Mouse (Mus musculus) urinary bladder, postnatal 10 days (tissue): ENCODE results near the gene Spsb4.

Experiments used
- DNase-seq: peaks from one replicate; pipeline ENCODE4 v3.0.0; 2022; ENCODE audit warnings: low spot score

The Spsb4 gene

GRCm38 (mm10) chr9:96899004-96899403 lies 119.6 kb downstream of the Spsb4 start:
- no peak for DNase-seq

GRCm38 (mm10) chr9:96896690-96897089 lies 122.0 kb downstream of the Spsb4 start:
- DNase-seq = no peak

GRCm38 (mm10) chr9:96893582-96893981 lies 125.1 kb downstream of the Spsb4 start:
- no peak for DNase-seq
